Mouse (Mus musculus): ENCODE measurements around the gene Gm10073.

GRCm38 (mm10) chr8:106617196-106617595 lies 43.9 kb upstream of the Gm10073 start:
- TF ChIP-seq CTCF (conservative IDR thresholded peaks at IDR 0.05; ENCODE audit: low read length) (no peak), POU5F1 (IDR thresholded peaks at IDR 0.05; ENCODE audit: borderline replicate concordance, low read length) (no peak)
